Mouse (Mus musculus): ENCODE measurements around the gene Tcp11l2.

Tcp11l2 gene

GRCm38 (mm10) chr10:84559986-84560385 lies 16.4 kb upstream of the Tcp11l2 start:
- DNase-seq = no peak

DNA sequence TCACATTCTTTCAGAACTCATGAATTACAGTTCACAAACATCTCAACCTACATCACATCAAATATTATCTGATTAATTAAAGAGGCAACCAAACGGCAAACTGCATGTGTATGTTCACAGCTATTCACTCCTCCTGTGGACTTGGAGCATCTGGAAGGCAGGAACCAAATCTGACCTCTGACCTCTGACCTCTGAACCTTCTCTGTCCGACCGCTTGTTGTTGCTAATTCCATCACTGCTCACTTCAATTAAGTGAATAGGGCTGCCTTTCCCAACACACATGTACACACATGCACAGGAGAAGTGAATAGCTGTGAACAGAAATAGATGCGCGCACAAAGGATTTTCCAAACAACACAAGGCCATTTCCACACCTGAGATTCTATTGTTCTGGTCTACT lies 14.3 kb upstream of the Tcp11l2 start:
- no peak for DNase-seq

DNA sequence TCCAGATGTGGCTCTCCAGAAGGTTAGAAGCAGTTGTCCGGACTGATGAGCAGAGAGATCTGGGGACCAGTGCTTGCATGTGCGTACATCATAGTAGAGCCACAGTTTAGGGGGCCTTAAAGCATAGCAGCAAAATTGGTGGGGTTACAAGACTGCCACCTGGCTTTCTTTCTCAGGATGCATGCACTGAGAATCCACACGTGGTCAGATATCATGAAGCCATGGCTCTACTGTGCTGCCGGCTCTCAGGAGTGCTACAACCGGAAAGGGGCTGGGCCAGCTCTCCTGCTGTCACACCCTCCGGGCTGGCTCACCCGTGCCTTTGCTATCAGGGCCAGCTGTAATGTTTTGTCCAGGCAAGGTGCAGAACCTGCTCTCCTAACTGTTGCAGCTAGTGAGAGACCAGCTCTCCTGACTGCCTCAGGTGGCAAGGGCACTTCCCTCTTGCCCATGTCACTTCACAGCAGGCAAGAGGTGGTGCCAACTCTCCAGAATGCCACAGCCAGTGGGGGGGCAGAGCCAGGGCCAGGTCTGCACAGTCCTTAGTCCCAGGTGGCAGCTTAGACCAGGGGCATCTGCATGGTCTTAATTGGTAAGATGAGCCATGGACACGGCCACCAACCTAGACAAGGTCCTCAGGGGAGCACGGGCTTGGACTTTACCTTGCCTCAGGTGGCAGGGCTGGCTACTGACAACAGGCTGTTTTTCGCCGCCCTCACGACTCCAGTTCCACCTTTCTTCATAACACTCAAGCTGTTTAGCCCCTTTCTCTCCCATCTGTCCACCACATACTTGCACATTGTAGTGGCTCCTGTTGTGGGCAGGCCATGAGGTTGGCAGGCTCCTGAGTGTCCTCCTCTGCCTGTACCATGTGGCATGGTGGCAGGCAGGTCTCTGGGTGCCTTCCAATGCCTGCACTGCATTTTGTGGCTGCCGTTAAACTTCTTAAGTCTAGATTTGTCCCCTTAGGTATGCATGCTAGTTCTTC lies 13.6 kb upstream of the Tcp11l2 start:
- peak; percentile 51 for DNase-seq

DNA sequence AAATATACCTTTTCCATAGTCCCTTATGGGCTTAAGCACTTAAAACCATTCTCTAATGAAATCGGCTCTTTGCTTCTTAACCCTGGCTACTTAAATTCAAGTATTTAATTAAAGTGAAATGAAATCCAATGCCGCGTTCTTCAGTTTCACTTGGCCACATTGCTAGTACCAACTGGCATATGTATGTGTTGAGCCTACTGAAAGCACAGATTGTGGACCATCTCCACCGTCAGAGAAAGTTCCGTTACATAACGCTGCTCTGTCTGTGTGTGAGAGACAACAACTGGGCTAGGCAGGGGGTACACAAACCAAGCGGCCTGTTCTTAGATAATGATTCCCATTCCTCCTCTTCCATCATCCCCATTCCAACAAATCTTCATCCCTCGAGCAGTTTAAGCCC lies 12.0 kb upstream of the Tcp11l2 start:
- no peak for DNase-seq

GRCm38 (mm10) chr10:84571052-84571639 lies 5.3 kb upstream of the Tcp11l2 start:
- no peak for DNase-seq

GRCm38 (mm10) chr10:84573671-84574420 lies 2.6 kb upstream of the Tcp11l2 start:
- DNase-seq = no peak

- no peak for DNase-seq
Measured at GRCm38 (mm10) chr10:84576029-84576394, 414 bp upstream of the Tcp11l2 start.

DNA sequence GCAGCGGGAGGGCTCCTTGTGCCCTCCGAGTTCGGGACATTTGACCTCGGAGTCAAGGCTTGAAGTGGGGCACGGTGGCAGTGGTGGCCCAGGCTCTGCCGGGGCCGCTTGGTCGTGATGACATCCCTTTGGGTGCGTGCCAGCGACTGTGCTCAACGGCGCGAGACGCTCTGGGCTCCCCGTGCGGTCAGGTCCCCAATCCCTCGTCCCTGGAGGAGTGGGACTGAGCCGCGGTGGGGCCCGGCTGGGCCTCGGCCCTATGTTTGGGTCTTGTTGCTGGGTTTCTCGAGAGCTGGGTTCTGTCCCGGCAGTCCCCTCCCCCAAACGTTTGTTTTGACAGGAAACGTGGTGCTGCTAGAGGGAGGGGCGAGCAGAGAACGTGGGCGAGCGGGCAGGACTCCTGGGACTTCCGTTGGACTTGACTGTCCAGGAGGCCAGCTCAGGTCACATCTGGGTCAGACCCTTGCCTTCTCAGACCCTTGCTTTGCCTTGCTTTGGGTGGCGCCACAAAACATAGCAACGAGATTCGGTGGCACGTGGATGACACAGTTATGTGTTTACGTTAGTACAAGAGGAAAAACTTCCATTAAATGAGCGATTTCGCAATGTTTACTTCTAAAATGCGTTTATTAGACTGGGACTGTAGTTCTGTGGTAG lies 773 bp downstream of the Tcp11l2 start:
- DNase-seq = peak; percentile 77

DNA sequence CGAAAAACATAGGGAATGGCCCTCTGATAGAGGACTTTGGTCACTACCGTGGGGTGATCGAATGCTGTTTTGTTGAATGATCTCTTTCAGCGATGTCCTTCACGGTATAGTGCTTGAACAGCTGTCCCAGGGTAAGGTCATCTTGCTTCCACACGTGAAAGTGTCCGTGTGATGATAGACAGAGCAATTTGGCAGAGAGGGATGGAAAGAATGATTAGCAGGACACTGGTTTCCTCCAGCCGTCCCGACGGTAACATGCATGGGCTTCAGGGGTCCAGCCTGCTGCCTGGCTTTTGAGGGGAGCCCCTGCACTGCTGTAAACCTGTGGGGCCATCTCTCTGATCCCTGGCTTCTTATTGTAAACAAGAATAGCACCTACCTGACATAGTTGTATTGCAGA lies 2.3 kb downstream of the Tcp11l2 start:
- no peak for DNase-seq

GRCm38 (mm10) chr10:84579527-84579926 lies 3.1 kb downstream of the Tcp11l2 start:
- DNase-seq = no peak

DNA sequence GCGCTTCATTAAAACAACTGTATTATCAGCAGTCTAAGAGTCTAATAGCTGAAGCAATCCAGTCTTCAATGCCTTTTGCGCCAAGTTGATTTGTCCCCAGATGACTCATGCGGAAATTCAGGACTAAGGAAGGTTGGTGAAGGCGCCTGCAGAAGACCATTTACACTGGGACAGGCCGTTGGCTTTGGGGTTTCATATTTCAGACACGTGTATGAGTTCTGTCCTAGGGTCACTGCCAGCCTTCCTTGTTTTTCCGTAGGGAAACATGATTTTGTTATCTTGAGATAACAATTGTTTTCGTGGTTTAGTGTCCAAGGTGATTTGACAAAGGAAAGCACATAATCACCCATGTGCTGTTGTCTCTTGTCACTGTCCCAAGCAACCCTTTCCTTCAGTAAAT lies 4.8 kb downstream of the Tcp11l2 start:
- DNase-seq = no peak

- DNase-seq = no peak
Measured at GRCm38 (mm10) chr10:84582236-84582635, 5.8 kb downstream of the Tcp11l2 start.

- peak; percentile 24 for DNase-seq
Measured at GRCm38 (mm10) chr10:84584451-84585293, 8.2 kb downstream of the Tcp11l2 start.

- DNase-seq = no peak
Measured at GRCm38 (mm10) chr10:84585294-84585650, 8.8 kb downstream of the Tcp11l2 start.

GRCm38 (mm10) chr10:84590956-84591355 lies 14.5 kb downstream of the Tcp11l2 start:
- no peak for DNase-seq

- no peak for DNase-seq
Measured at GRCm38 (mm10) chr10:84591640-84592148, 15.3 kb downstream of the Tcp11l2 start.

DNA sequence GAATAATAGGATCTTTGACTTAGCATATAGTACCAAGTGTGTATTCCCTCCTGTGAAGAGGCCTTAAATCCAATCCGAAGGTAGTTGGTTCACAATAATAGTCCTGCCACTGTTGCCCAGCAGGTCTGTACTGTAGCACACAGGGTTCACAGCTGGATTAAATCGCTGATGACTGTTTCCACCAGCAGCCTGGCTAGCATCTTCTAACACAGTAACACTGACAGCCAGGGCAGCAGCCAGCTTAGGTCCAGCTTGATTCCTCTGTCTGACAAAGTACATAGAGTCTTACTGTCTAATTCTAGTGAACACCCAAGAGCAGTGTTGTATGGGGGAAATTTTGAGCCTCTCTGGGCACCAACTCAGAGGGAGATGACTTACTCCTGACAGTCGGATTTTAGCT lies 16.3 kb downstream of the Tcp11l2 start:
- DNase-seq = no peak

GRCm38 (mm10) chr10:84597127-84597785 lies 20.8 kb downstream of the Tcp11l2 start:
- DNase-seq = no peak

- no peak for DNase-seq
Measured at GRCm38 (mm10) chr10:84598172-84598571, 21.7 kb downstream of the Tcp11l2 start.

DNA sequence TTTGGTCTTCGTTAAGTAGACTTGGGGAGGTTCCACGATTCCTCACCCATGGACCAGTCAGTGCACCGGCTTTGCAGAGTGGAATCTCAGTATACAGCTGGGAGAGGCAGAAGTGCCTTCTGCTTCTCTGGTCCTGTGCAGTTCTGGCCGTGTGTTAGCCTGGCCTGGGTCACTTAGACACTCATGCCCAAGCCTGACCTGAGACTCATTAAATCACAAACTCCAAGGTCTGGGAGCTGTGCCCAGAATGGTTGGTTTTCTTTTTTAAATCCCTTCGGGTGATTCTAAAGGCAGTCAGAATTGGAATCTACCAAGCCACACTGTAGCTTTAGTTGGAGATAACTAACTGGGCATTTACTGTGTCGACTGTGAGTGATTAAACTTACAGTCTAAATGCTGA lies 23.7 kb downstream of the Tcp11l2 start:
- no peak for DNase-seq

DNA sequence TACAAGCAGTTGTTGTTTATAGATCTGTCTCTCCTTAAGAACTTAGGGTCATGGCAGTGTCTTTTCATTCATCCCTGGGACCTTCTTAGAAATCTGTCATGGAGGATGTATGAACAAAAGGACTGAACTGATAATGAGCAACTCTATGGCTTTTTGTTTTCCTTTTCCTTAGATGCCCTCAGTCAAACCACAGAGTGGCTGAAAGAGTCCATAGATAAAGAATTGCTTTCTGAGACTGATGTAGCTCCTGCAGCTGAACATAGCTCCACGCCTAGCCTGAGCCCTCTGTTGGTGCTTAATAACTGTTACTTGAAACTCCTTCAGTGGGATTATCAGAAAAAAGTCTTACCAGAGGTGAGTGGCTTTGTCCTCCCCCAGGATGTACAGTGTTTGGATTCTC lies 27.9 kb downstream of the Tcp11l2 start:
- DNase-seq = no peak

Data from thymus, postnatal 4 days (tissue).